Mouse (Mus musculus) hindbrain, embryonic 12.5 days (tissue): ENCODE results near the gene Slc9a7. TPM values are rescaled to one million over a fixed set of nuclear protein-coding genes. Genes with fewer than 3 reads are reported as not detected.

ENCODE experiments used
- ATAC-seq: fragments of 200-750 bp; cut with Nextera tagmentation; 2 replicates; pipeline ENCODE4 v1.8.0; 2017; ENCODE audit warnings: moderate TSS enrichment; ENCODE audit not compliant: low FRiP score
- H3K27ac ChIP-seq: fragments of 300-500 bp; sonication (generic); 2 replicates; pipeline ENCODE4 v1.5.1; 2016; ENCODE audit warnings: mild to moderate bottlenecking
- H3K27me3 ChIP-seq: fragments of 300-500 bp; sonication (generic); 2 replicates; pipeline ENCODE4 v1.6.1; 2016; ENCODE audit warnings: mild to moderate bottlenecking
- H3K36me3 ChIP-seq: fragments of 300-500 bp; sonication (generic); 2 replicates; pipeline ENCODE4 v1.6.1; 2016; ENCODE audit warnings: mild to moderate bottlenecking
- H3K4me1 ChIP-seq: fragments of 300-500 bp; sonication (generic); 2 replicates; pipeline ENCODE4 v1.6.1; 2016
- H3K4me2 ChIP-seq: fragments of 300-500 bp; sonication (generic); replicated peaks from 2 replicates; pipeline ENCODE4 v1.6.1; 2016; ENCODE audit warnings: mild to moderate bottlenecking
- H3K4me3 ChIP-seq: fragments of 300-500 bp; sonication (generic); 2 replicates; pipeline ENCODE4 v1.5.1; 2016; ENCODE audit warnings: mild to moderate bottlenecking
- H3K9ac ChIP-seq: fragments of 300-500 bp; sonication (generic); 2 replicates; pipeline ENCODE4 v1.6.1; 2016; ENCODE audit warnings: mild to moderate bottlenecking, moderate library complexity
- H3K9me3 ChIP-seq: fragments of 300-500 bp; sonication (generic); replicated peaks from 2 replicates; pipeline ENCODE4 v1.6.1; 2016; ENCODE audit warnings: mild to moderate bottlenecking
- WGBS: fragments of 180-500 bp; shearing (Covaris S2); methylation state at CpG from one replicate; pipeline ENCODE4 v1.1.7; 2016; 5-methylcytosine and 5-hydroxymethylcytosine counted together
- polyA plus RNA-seq: library from polyadenylated mRNA; unstranded; fragments of >200 nt; fragmentation: Nextera tagmentation; extraction: Ambion mirVana; gene quantifications from 2 replicates; pipeline ENCODE4 v1.2.1, GENCODE M21; 2016

Slc9a7 gene
- 2.5 and 4.0 TPM in 2 replicates for polyA plus RNA-seq

DNA sequence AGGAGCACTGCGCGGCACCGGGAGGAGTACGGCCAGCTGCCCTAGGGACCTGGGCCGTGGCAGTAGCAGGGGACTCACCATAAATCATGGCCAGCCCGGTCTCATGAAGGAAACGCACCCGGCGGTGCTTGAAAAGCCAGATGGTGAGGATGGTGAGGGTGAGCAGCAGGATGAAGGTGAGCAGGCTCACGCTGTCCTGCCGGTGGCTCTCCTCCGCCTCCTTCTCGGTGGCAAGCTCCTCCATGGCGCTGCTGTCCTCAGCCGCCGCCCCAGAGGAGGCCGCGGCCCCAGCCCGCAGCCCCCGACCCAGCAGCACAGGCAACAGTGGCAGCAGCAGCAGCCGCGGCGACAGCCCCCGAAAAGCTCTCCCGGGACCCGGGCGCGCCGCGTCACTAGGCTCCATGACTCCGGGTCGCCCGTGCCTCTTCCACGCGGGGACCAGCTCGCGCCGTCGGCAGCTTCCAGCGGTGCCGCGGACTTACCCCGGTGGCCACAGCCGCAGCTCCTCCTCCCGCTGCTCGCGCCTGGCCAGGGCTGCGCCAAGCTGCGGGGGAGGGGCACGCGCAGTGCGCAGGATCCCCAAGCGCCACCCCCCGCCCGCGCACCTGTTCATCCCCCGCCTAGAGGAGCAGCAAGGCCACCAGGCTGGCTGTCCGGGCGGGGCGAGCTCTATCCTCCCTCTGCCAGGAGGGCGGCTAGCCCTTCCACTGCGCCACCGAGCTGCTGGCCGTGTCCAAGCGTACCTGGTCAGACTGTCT lies at the start of gene Slc9a7:
TSS of gene Slc9a7 (minus strand) at position 526 of the 758 bp plus-strand sequence.
- H3K36me3 ChIP-seq: no peaks in the 10 kb centered on the region
- H3K27me3 ChIP-seq: no peaks in the 10 kb centered on the region
- H3K9ac ChIP-seq: peak within 1 kb of the TSS; percentile 65
- H3K27ac ChIP-seq: peak within 1 kb of the TSS; percentile 30
- no peaks in the 10 kb centered on the region for H3K4me1 ChIP-seq
- H3K4me2 ChIP-seq: peak within 1 kb of the TSS; percentile 52
- 13% methylated on average over 53 of the region's 65 CpGs for WGBS
- peak; percentile 88 for ATAC-seq
- H3K9me3 ChIP-seq: no peaks in the 10 kb centered on the region
- H3K4me3 ChIP-seq: peak within 1 kb of the TSS; percentile 58

DNA sequence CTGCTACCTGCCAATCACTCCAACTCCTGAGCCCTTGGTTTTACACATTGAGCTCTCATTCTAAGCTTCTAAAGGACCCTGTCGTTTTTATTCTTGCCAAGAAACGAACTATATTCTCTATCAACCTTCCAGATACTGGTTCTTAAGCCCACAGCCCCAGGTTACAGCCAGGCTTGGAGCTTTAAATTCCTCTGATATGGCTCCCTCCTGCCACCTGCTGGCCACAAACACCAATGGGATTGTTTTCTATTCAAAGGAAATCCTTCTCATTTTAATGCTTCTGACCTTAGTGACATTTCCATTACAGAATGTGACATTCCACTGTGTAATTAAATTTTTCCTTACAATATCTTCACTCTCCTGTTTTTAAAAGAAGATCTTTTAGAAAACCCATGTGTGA lies 44.1 kb upstream of the Slc9a7 start:
- no peak overlapping the region for H3K9ac ChIP-seq
- H3K4me3 ChIP-seq: no peak overlapping the region
- H3K4me1 ChIP-seq: no peaks in the 10 kb centered on the region
- no peaks in the 10 kb centered on the region for H3K27me3 ChIP-seq
- H3K9me3 ChIP-seq: no peaks in the 10 kb centered on the region
- 29% methylated on average over 2 of the region's 2 CpGs for WGBS
- no peak for ATAC-seq
- H3K4me2 ChIP-seq: no peak overlapping the region
- H3K36me3 ChIP-seq: no peaks in the 10 kb centered on the region
- no peak overlapping the region for H3K27ac ChIP-seq

DNA sequence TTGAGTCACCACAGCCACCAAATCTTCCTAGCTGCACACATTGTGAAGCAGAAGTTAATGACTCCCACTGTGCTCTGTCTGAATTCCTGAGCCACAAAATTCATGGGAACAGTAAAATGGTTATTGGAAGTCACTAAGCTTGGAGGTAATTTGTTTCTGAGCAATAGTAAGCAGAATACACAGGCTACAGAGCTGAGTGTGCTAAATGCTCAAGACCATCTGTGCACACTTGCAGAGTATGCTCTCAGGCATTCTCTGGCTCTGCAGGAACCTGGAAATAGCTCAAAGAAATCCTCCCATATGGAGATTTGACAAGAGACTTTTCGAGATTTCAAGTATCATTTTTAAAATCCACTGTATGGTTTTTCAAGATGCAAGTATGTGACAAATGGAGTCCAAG lies 41.1 kb upstream of the Slc9a7 start:
- Histone ChIP-seq H3K4me2 (no peak overlapping the region), H3K27ac (no peak overlapping the region), H3K27me3 (no peaks in the 10 kb centered on the region), H3K9ac (no peak overlapping the region), H3K4me3 (no peak overlapping the region), H3K9me3 (no peaks in the 10 kb centered on the region), H3K36me3 (no peaks in the 10 kb centered on the region), H3K4me1 (no peaks in the 10 kb centered on the region)
- no peak for ATAC-seq
- WGBS: 63% methylated on average over 1 of the region's 1 CpGs

DNA sequence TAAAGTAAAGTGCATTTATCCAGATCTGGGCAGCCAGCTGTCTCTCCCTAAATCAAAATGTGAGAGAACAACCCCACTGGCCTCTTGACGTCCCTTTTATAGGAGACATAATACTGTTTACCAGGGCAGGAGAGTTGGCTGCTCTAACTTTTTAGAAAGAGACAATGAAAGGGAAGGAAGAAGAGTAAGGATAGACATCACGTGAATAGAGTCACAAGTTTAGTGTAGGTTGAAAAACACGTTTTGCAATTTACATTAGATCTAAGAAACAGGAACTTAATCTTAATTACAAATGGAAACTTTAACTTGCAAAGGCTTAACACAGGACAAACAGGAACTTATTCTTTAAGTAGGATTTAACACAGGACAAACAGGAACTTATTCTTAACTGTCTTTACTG lies 15.6 kb upstream of the Slc9a7 start:
- Histone ChIP-seq H3K27ac (no peak overlapping the region), H3K9ac (no peak overlapping the region), H3K4me3 (no peak overlapping the region), H3K4me1 (no peaks in the 10 kb centered on the region), H3K9me3 (no peaks in the 10 kb centered on the region), H3K4me2 (no peak overlapping the region), H3K36me3 (no peaks in the 10 kb centered on the region), H3K27me3 (no peaks in the 10 kb centered on the region)
- no peak for ATAC-seq
- WGBS: 40% methylated on average over 3 of the region's 3 CpGs

DNA sequence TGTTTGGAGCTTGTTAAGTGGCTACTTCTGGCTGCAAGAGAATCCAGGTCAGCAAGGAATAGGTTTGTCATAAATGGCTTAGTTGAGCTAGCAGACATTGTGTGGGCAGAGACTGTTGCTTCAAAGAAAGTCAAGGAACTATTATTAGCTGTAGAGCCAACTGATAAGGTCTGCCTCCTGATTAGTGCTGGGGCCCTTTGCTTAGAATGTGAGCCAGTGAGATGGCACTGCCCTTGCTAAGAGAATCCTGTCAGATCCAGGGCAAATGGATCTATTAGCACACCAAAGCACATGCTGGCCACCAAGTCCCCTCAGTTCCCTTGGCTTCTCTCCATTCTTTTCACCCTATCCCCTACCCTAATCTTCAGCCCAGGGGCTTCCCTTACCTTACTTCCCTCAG lies 14.3 kb upstream of the Slc9a7 start:
- no peak overlapping the region for H3K9ac ChIP-seq
- H3K4me1 ChIP-seq: no peaks in the 10 kb centered on the region
- no peaks in the 10 kb centered on the region for H3K9me3 ChIP-seq
- no peak overlapping the region for H3K4me3 ChIP-seq
- no peak overlapping the region for H3K27ac ChIP-seq
- no peak overlapping the region for H3K4me2 ChIP-seq
- no peaks in the 10 kb centered on the region for H3K27me3 ChIP-seq
- no peak for ATAC-seq
- H3K36me3 ChIP-seq: no peaks in the 10 kb centered on the region

DNA sequence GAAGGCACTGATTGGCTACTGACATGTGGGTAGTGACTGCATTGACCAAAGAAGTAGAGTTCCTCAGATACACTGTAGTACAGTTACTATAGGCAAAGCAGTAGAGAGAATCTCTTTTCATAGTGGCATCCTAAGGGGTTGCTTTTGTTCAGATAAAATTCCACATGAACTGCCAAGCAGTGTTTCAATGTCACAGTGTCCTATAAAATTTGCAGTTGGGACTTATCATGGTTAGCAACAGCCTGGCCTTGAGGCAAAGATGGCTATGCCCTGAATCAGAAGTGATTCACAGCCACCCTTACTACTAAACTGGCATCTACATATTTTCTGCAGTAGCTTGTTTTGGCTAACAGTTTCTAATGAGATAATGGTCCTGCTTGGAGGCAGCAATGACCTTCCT lies 11.7 kb upstream of the Slc9a7 start:
- H3K4me2 ChIP-seq: no peak overlapping the region
- H3K27me3 ChIP-seq: no peaks in the 10 kb centered on the region
- H3K9me3 ChIP-seq: no peaks in the 10 kb centered on the region
- no peak overlapping the region for H3K27ac ChIP-seq
- H3K4me3 ChIP-seq: no peak overlapping the region
- H3K36me3 ChIP-seq: no peaks in the 10 kb centered on the region
- no peak for ATAC-seq
- no peak overlapping the region for H3K9ac ChIP-seq
- no peaks in the 10 kb centered on the region for H3K4me1 ChIP-seq

DNA sequence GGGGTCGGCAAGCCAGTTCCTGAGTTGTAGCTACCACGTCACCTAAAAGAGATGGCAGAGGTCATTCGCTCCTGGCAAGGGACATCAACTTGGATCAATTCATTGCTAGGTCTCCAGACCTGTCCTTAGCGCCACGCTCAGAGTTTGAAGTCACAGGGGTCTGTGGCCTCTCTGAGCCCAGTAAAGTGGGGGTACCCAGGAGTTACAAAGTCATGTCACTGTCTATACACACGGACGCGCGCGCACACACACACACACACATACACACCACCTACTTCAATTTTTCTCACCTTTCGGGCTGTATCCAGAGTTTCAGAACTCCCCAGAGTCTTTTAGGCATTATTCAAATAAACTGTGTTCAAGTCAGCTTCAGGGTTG lies 422 bp upstream of the Slc9a7 start:
- H3K4me1 ChIP-seq: no peaks in the 10 kb centered on the region
- no peaks in the 10 kb centered on the region for H3K36me3 ChIP-seq
- peak; percentile 23 for ATAC-seq
- no peak overlapping the region for H3K27ac ChIP-seq
- peak overlapping the region; percentile 58 for H3K4me3 ChIP-seq
- peak overlapping the region; percentile 52 for H3K4me2 ChIP-seq
- peak overlapping the region; percentile 65; the same call in 1 of the 2 replicates for H3K9ac ChIP-seq
- H3K9me3 ChIP-seq: no peaks in the 10 kb centered on the region
- 35% methylated on average over 11 of the region's 11 CpGs for WGBS
- no peaks in the 10 kb centered on the region for H3K27me3 ChIP-seq

DNA sequence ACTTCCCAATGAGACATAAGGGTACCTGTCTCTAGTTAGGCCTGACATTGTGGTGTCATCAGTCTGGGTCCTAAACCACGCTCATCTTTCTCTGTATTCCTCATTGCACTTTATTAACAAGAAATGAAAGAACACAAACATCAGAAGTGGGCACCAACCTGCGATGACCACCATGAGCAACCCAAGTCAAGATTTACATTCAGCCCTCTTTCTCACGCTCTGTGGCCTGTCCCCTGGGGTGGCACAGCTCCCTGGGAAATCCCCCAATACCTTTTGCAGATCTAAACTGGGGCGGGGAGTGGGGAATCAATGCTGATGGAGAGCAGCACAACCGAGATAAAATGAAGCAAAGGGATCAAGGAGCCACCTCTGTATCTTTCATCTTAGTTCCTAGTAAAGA lies 892 bp downstream of the Slc9a7 start:
- ATAC-seq: peak; percentile 19; the same call in 1 of the 2 replicates
- H3K9ac ChIP-seq: peak overlapping the region; percentile 65
- no peak overlapping the region for H3K27ac ChIP-seq
- no peaks in the 10 kb centered on the region for H3K27me3 ChIP-seq
- H3K4me3 ChIP-seq: peak overlapping the region; percentile 58
- H3K4me1 ChIP-seq: no peaks in the 10 kb centered on the region
- 11% methylated on average over 5 of the region's 5 CpGs for WGBS
- peak overlapping the region; percentile 52 for H3K4me2 ChIP-seq
- no peaks in the 10 kb centered on the region for H3K36me3 ChIP-seq
- no peaks in the 10 kb centered on the region for H3K9me3 ChIP-seq

DNA sequence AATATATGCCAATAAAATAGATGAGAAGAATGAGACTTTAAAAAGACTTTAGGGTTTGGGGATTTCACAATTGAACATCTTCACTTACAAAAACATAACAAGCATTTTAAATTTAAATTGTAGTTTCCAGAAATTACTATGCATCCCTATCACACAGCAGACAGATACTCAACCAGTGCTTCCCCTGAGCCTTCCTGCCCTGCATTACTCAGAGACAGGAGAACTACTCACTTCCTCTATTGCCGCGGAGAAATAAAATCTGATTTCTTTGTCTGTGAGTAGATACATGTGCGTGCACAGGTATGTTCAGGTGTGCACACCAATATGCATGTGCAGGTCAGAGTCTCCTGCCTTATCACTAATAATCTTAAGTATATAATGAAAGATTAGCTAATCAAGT lies 2.9 kb downstream of the Slc9a7 start:
- H3K9ac ChIP-seq: no peak overlapping the region
- no peak for ATAC-seq
- H3K27me3 ChIP-seq: no peaks in the 10 kb centered on the region
- no peaks in the 10 kb centered on the region for H3K9me3 ChIP-seq
- no peak overlapping the region for H3K27ac ChIP-seq
- WGBS: 86% methylated on average over 3 of the region's 3 CpGs
- no peaks in the 10 kb centered on the region for H3K36me3 ChIP-seq
- no peaks in the 10 kb centered on the region for H3K4me1 ChIP-seq
- H3K4me2 ChIP-seq: no peak overlapping the region
- H3K4me3 ChIP-seq: no peak overlapping the region

DNA sequence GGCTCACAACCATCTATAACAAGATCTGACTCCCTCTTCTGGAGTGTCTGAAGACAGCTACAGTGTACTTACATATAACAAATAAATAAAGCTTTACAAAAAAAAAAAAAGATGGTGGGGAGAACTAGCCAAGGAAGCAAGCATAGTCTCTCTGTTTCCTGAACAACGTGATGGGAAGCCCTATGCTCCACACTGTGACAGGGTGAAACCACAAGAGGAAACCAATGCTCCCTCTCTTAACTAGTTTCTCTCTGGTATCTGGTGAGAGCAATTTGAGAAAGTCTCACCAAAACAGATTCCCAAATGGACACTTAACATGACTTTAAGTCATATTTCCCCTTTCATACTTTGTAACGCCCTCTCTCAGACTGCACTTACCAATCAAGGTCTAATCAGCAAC lies 5.4 kb downstream of the Slc9a7 start:
- H3K9me3 ChIP-seq: no peaks in the 10 kb centered on the region
- 72% methylated on average over 2 of the region's 2 CpGs for WGBS
- ATAC-seq: no peak

DNA sequence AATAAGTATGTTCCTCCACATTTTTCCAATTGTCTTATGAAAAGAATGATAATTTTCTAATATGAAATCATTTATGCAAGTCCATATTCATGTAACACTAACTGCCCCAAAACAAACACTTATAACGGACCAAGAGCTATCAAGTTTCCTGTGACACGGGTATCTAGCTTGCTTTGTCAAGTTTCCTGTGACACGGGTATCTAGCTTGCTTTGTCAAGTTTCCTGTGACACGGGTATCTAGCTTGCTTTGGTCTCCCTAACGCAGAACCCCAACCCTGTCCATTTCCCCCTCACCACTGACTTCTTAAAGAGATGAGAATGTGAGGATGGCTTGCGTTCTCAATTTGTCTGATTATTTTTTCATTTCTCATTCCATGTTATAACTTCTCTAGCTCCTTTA lies 12.2 kb downstream of the Slc9a7 start:
- no peak overlapping the region for H3K4me2 ChIP-seq
- no peaks in the 10 kb centered on the region for H3K36me3 ChIP-seq
- H3K4me3 ChIP-seq: no peak overlapping the region
- no peak overlapping the region for H3K9ac ChIP-seq
- H3K27ac ChIP-seq: no peak overlapping the region
- ATAC-seq: no peak
- H3K4me1 ChIP-seq: no peaks in the 10 kb centered on the region
- no peaks in the 10 kb centered on the region for H3K27me3 ChIP-seq
- no peaks in the 10 kb centered on the region for H3K9me3 ChIP-seq
- 85% methylated on average over 6 of the region's 6 CpGs for WGBS

More for the DNA sequence above, 5.4 kb downstream of the Slc9a7 start:
- Histone ChIP-seq H3K9ac (no peak overlapping the region), H3K4me1 (no peaks in the 10 kb centered on the region), H3K27me3 (no peaks in the 10 kb centered on the region), H3K4me2 (no peak overlapping the region), H3K36me3 (no peaks in the 10 kb centered on the region), H3K4me3 (no peak overlapping the region), H3K27ac (no peak overlapping the region)

DNA sequence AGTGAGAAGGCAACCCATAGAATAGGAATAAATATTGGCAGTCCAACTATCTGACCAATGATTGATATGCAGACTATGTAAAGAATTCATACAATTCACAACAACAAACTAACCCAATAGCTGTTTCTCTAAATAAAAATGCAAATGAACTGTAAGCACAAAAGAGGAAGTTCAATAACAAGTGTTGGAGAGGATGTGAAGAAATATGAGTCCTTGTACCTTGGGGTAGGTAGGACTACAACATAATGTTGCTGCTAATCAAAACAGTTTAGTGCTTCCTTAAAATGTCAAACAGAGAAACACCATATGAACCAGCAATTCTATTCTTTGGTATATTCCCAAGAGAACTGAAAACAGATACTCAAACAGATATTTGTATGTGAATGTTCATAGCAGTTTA lies 17.8 kb downstream of the Slc9a7 start:
- no peak overlapping the region for H3K4me3 ChIP-seq
- H3K4me2 ChIP-seq: no peak overlapping the region
- no peak overlapping the region for H3K9ac ChIP-seq
- no peaks in the 10 kb centered on the region for H3K4me1 ChIP-seq
- no peaks in the 10 kb centered on the region for H3K9me3 ChIP-seq
- no peak overlapping the region for H3K27ac ChIP-seq
- no peak for ATAC-seq
- no peaks in the 10 kb centered on the region for H3K27me3 ChIP-seq
- H3K36me3 ChIP-seq: no peaks in the 10 kb centered on the region

DNA sequence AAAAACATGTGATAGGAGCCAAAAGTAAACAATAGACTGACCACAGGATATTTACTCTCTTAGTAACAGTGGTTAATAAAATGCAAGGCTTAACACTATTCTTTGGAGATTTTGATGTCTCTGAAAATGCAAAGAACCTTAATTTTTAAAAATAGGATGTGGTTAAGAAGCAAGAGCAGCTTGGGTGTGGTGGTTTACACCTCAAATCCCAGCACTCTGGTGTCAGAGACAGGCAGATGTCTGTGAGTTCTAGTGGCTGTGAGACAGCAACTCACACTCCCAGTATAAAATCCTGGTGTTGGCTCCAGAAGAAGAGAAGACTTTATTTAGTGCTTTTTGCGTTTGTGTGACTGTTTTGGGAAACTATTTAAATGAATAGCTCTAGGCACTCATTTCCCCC lies 19.6 kb downstream of the Slc9a7 start:
- Histone ChIP-seq H3K9me3 (no peaks in the 10 kb centered on the region), H3K36me3 (no peaks in the 10 kb centered on the region), H3K4me1 (no peaks in the 10 kb centered on the region), H3K4me2 (no peak overlapping the region), H3K4me3 (no peak overlapping the region), H3K27ac (no peak overlapping the region), H3K27me3 (no peaks in the 10 kb centered on the region), H3K9ac (no peak overlapping the region)
- WGBS: 44% methylated on average over 1 of the region's 1 CpGs
- no peak for ATAC-seq
